Mouse (Mus musculus) stomach, adult 2 months (tissue): ENCODE measurements around the gene Pdzd11. TPM values are rescaled to one million over a fixed set of nuclear protein-coding genes. Genes with fewer than 3 reads are reported as not detected.

Experiments
- polyA plus RNA-seq: library from polyadenylated mRNA; depleted of rRNA; stranded (reverse); fragments of >200 nt; gene quantifications from 2 replicates; pipeline ENCODE4 v1.2.3, GENCODE M21; 2012; rRNA removed

Pdzd11 gene
- 3.5 and 5.2 TPM in 2 replicates for polyA plus RNA-seq

GRCm38 (mm10) chrX:100625802-100626793, at the start of gene Pdzd11:
TSS of gene Pdzd11 (minus strand) at chrX:100626568.

DNA sequence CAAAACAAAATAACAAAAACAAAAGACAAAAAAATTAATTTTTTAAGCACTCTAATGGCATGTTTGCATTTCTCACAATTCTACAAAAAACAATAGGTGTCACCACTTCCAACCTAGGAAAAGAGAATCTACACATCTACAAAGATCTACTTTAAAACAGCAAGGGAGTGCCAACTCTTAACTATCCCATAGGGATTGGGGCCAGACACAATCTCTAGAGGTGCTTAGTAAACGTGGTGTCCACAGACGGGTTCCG, 894 bp downstream of the Pdzd11 start, which contains the start of gene Kif4:
Gene Kif4 (plus strand): TSS at position 192 of the 256 bp plus-strand sequence.

GRCm38 (mm10) chrX:100605314-100605713, 21.1 kb downstream of the Pdzd11 start, which contains the start of gene Arr3:
TSS of gene Arr3 (plus strand) at chrX:100605497.

GRCm38 (mm10) chrX:100594791-100595190, 31.6 kb downstream of the Pdzd11 start, which contains the start of gene P2ry4:
TSS of gene P2ry4 (minus strand) at chrX:100594869.

Other genes starting within 250 kb of the Pdzd11 start
- not detected in 2 replicates for gene Otud6a, start 197.6 kb downstream of the Pdzd11 start, polyA plus RNA-seq
- 0.11 and 0.32 TPM in 2 replicates for gene Awat2, start 183.9 kb downstream of the Pdzd11 start, polyA plus RNA-seq
- gene Igbp1, start 132.3 kb downstream of the Pdzd11 start, polyA plus RNA-seq: 2.8 and 3.6 TPM in 2 replicates
- gene Dgat2l6, start 101.7 kb downstream of the Pdzd11 start, polyA plus RNA-seq: not detected in 2 replicates
- not detected in 2 replicates for gene Awat1, start 54.3 kb downstream of the Pdzd11 start, polyA plus RNA-seq
- 0.63 and 0.75 TPM in 2 replicates for gene P2ry4, start 31.7 kb downstream of the Pdzd11 start, polyA plus RNA-seq
- not detected in 2 replicates for gene Arr3, start 21.1 kb downstream of the Pdzd11 start, polyA plus RNA-seq
- 0.10 and 0.36 TPM in 2 replicates for gene Kif4, start 831 bp downstream of the Pdzd11 start, polyA plus RNA-seq
- gene Gdpd2, start 103.3 kb upstream of the Pdzd11 start, polyA plus RNA-seq: 5.2 and 6.6 TPM in 2 replicates
- gene Dlg3, start 141.2 kb upstream of the Pdzd11 start, polyA plus RNA-seq: 3.8 and 4.7 TPM in 2 replicates